Mouse (Mus musculus): Measurements from ENCODE around the gene Gm16181. TPM values are rescaled to one million over a fixed set of nuclear protein-coding genes. Genes with fewer than 3 reads are reported as not detected.

Gene Gm16181
- polyA plus RNA-seq, 1 experiment = not detected

GRCm38 (mm10) chr17:35190096-35190495 lies 30.5 kb upstream of the Gm16181 start:
- TF ChIP-seq POLR2A (IDR thresholded peaks at IDR 0.05; ENCODE audit: control insufficient read depth, low read depth, low read length) (no peak), CTCF (IDR thresholded peaks at IDR 0.05; ENCODE audit: control insufficient read depth, insufficient read depth, insufficient replicate concordance, low read depth, low read length) (no peak)
- Histone ChIP-seq H3K27me3 (ENCODE audit: control insufficient read depth, insufficient read depth, low read length) (no peaks in the 10 kb centered on the region), H3K36me3 (ENCODE audit: control insufficient read depth, insufficient read depth, low read length) (no peaks in the 10 kb centered on the region), H3K4me1 (ENCODE audit: control insufficient read depth, insufficient read depth, low read length) (peaks cover 13% of the 10 kb centered on the region), H3K4me3 (ENCODE audit: control insufficient read depth, low read depth, low read length) (no peak overlapping the region), H3K27ac (ENCODE audit: control insufficient read depth, insufficient read depth, low read depth, low read length) (no peak overlapping the region)

- H3K4me1 ChIP-seq (ENCODE audit: control insufficient read depth, insufficient read depth, low read length) = peaks cover 14% of the 10 kb centered on the region
- H3K27me3 ChIP-seq (ENCODE audit: control insufficient read depth, insufficient read depth, low read length) = no peaks in the 10 kb centered on the region
- H3K4me3 ChIP-seq (ENCODE audit: control insufficient read depth, low read depth, low read length) = no peak overlapping the region
- no peak for TF ChIP-seq POLR2A (IDR thresholded peaks at IDR 0.05; ENCODE audit: control insufficient read depth, low read depth, low read length)
- no peak for TF ChIP-seq CTCF (IDR thresholded peaks at IDR 0.05; ENCODE audit: control insufficient read depth, insufficient read depth, insufficient replicate concordance, low read depth, low read length)
- no peaks in the 10 kb centered on the region for H3K36me3 ChIP-seq (ENCODE audit: control insufficient read depth, insufficient read depth, low read length)
- no peak overlapping the region for H3K27ac ChIP-seq (ENCODE audit: control insufficient read depth, insufficient read depth, low read depth, low read length)
Measured at GRCm38 (mm10) chr17:35191723-35192122, 28.9 kb upstream of the Gm16181 start.

- no peaks in the 10 kb centered on the region for H3K27me3 ChIP-seq (ENCODE audit: control insufficient read depth, insufficient read depth, low read length)
- H3K27ac ChIP-seq (ENCODE audit: control insufficient read depth, insufficient read depth, low read depth, low read length) = no peak overlapping the region
- no peak overlapping the region for H3K4me3 ChIP-seq (ENCODE audit: control insufficient read depth, low read depth, low read length)
- peaks cover 13% of the 10 kb centered on the region for H3K4me1 ChIP-seq (ENCODE audit: control insufficient read depth, insufficient read depth, low read length)
- TF ChIP-seq CTCF (IDR thresholded peaks at IDR 0.05; ENCODE audit: control insufficient read depth, insufficient read depth, insufficient replicate concordance, low read depth, low read length) = no peak
- no peak for TF ChIP-seq POLR2A (IDR thresholded peaks at IDR 0.05; ENCODE audit: control insufficient read depth, low read depth, low read length)
- H3K36me3 ChIP-seq (ENCODE audit: control insufficient read depth, insufficient read depth, low read length) = no peaks in the 10 kb centered on the region
Measured at GRCm38 (mm10) chr17:35192924-35193323, 27.7 kb upstream of the Gm16181 start.

- H3K36me3 ChIP-seq (ENCODE audit: control insufficient read depth, insufficient read depth, low read length) = no peaks in the 10 kb centered on the region
- no peaks in the 10 kb centered on the region for H3K27me3 ChIP-seq (ENCODE audit: control insufficient read depth, insufficient read depth, low read length)
- no peak within 1 kb of the TSS; the same call in 1 of the 2 replicates for H3K4me3 ChIP-seq (ENCODE audit: control insufficient read depth, low read depth, low read length)
- TF ChIP-seq POLR2A (IDR thresholded peaks at IDR 0.05; ENCODE audit: control insufficient read depth, low read depth, low read length) = no peak
- no peak for TF ChIP-seq CTCF (IDR thresholded peaks at IDR 0.05; ENCODE audit: control insufficient read depth, insufficient read depth, insufficient replicate concordance, low read depth, low read length)
- peaks cover 13% of the 10 kb centered on the region for H3K4me1 ChIP-seq (ENCODE audit: control insufficient read depth, insufficient read depth, low read length)
- H3K27ac ChIP-seq (ENCODE audit: control insufficient read depth, insufficient read depth, low read depth, low read length) = no peak within 1 kb of the TSS
Measured at GRCm38 (mm10) chr17:35193881-35194843, 26.5 kb upstream of the Gm16181 start, which contains the start of gene Ltb. Ltb (plus strand) TSS chr17:35194439.

GRCm38 (mm10) chr17:35194844-35195630 lies 25.6 kb upstream of the Gm16181 start:
- no peaks in the 10 kb centered on the region for H3K36me3 ChIP-seq (ENCODE audit: control insufficient read depth, insufficient read depth, low read length)
- H3K4me1 ChIP-seq (ENCODE audit: control insufficient read depth, insufficient read depth, low read length) = peaks cover 13% of the 10 kb centered on the region
- no peak for TF ChIP-seq CTCF (IDR thresholded peaks at IDR 0.05; ENCODE audit: control insufficient read depth, insufficient read depth, insufficient replicate concordance, low read depth, low read length)
- no peak for TF ChIP-seq POLR2A (IDR thresholded peaks at IDR 0.05; ENCODE audit: control insufficient read depth, low read depth, low read length)
- H3K4me3 ChIP-seq (ENCODE audit: control insufficient read depth, low read depth, low read length) = peak overlapping the region; percentile 64
- no peaks in the 10 kb centered on the region for H3K27me3 ChIP-seq (ENCODE audit: control insufficient read depth, insufficient read depth, low read length)
- no peak overlapping the region for H3K27ac ChIP-seq (ENCODE audit: control insufficient read depth, insufficient read depth, low read depth, low read length)

- H3K4me1 ChIP-seq (ENCODE audit: control insufficient read depth, insufficient read depth, low read length) = peaks cover 13% of the 10 kb centered on the region
- peak; percentile 96 for TF ChIP-seq CTCF (IDR thresholded peaks at IDR 0.05; ENCODE audit: control insufficient read depth, insufficient read depth, insufficient replicate concordance, low read depth, low read length)
- TF ChIP-seq POLR2A (IDR thresholded peaks at IDR 0.05; ENCODE audit: control insufficient read depth, low read depth, low read length) = no peak
- peak overlapping the region; percentile 64 for H3K4me3 ChIP-seq (ENCODE audit: control insufficient read depth, low read depth, low read length)
- H3K36me3 ChIP-seq (ENCODE audit: control insufficient read depth, insufficient read depth, low read length) = no peaks in the 10 kb centered on the region
- no peaks in the 10 kb centered on the region for H3K27me3 ChIP-seq (ENCODE audit: control insufficient read depth, insufficient read depth, low read length)
- H3K27ac ChIP-seq (ENCODE audit: control insufficient read depth, insufficient read depth, low read depth, low read length) = no peak overlapping the region
Measured at GRCm38 (mm10) chr17:35195631-35196320, 24.9 kb upstream of the Gm16181 start.

Measured in testis, adult 2 months (tissue).